Mouse (Mus musculus): ENCODE data around the gene Klhl5.
A peak's percentile ranks its signal among the peaks of the same experiment; 100 is the strongest.

Klhl5 gene

GRCm38 (mm10) chr5:65149706-65150105, 42.4 kb downstream of the Klhl5 start:
- peak in 1 of 2 experiments; percentile 34 for DNase-seq

GRCm38 (mm10) chr5:65150376-65150955, 43.1 kb downstream of the Klhl5 start:
- DNase-seq, result peak in 1 of 2 experiments; percentile 41

- DNase-seq, result no peak
Observed at GRCm38 (mm10) chr5:65151276-65151675, 43.9 kb downstream of the Klhl5 start.

- DNase-seq, result no peak
Observed at GRCm38 (mm10) chr5:65151767-65152166, 44.4 kb downstream of the Klhl5 start.

GRCm38 (mm10) chr5:65154287-65154686, 46.9 kb downstream of the Klhl5 start:
- DNase-seq, result no peak

- DNase-seq, result peak; percentile 32 to 63
Observed at GRCm38 (mm10) chr5:65156853-65157252, 49.5 kb downstream of the Klhl5 start.

GRCm38 (mm10) chr5:65157412-65158381, 50.4 kb downstream of the Klhl5 start:
- DNase-seq, result peak; percentile 86 to 89

GRCm38 (mm10) chr5:65158696-65159305, 51.5 kb downstream of the Klhl5 start:
- no peak for DNase-seq

GRCm38 (mm10) chr5:65163001-65163400, 55.7 kb downstream of the Klhl5 start:
- no peak for DNase-seq

- DNase-seq, result no peak
Observed at GRCm38 (mm10) chr5:65163489-65164092, 56.3 kb downstream of the Klhl5 start.

GRCm38 (mm10) chr5:65170206-65170605, 62.9 kb downstream of the Klhl5 start:
- no peak for DNase-seq

GRCm38 (mm10) chr5:65175035-65175917, 67.9 kb downstream of the Klhl5 start:
- DNase-seq, result peak; percentile 27 to 46

- DNase-seq, result no peak
Observed at GRCm38 (mm10) chr5:65175918-65176484, 68.7 kb downstream of the Klhl5 start.

GRCm38 (mm10) chr5:65177026-65177514, 69.7 kb downstream of the Klhl5 start:
- peak; percentile 75 to 78 for DNase-seq

GRCm38 (mm10) chr5:65178477-65178876, 71.1 kb downstream of the Klhl5 start:
- DNase-seq, result no peak

GRCm38 (mm10) chr5:65181160-65181793, 73.9 kb downstream of the Klhl5 start:
- no peak for DNase-seq

GRCm38 (mm10) chr5:65181794-65182169, 74.4 kb downstream of the Klhl5 start:
- no peak for DNase-seq

- no peak for DNase-seq
Observed at GRCm38 (mm10) chr5:65182268-65182667, 74.9 kb downstream of the Klhl5 start.

- DNase-seq, result no peak
Observed at GRCm38 (mm10) chr5:65191601-65192000, 84.3 kb downstream of the Klhl5 start.

GRCm38 (mm10) chr5:65194441-65194840, 87.1 kb downstream of the Klhl5 start:
- no peak for DNase-seq

Data from kidney, postnatal 36 days (tissue).